Mouse (Mus musculus) small intestine, adult 2 months (tissue): ENCODE measurements around the gene Dpp6.

Experiments used
- CTCF ChIP-seq: fragments of 200-500 bp; IDR thresholded peaks from 2 replicates; pipeline ENCODE4 v1.5.1; 2012; ENCODE audit warnings: low read depth, mild to moderate bottlenecking, control low read depth, inconsistent platforms, low read length, moderate library complexity, mixed read lengths; ENCODE audit not compliant: insufficient replicate concordance, insufficient read length; ENCODE audit errors: extremely low read depth
- POLR2A ChIP-seq: fragments of 200-500 bp; IDR thresholded peaks from 2 replicates; pipeline ENCODE4 v1.6.1; 2012; ENCODE audit warnings: low read depth, mild to moderate bottlenecking, control low read depth, inconsistent platforms, low read length, moderate library complexity

DNA sequence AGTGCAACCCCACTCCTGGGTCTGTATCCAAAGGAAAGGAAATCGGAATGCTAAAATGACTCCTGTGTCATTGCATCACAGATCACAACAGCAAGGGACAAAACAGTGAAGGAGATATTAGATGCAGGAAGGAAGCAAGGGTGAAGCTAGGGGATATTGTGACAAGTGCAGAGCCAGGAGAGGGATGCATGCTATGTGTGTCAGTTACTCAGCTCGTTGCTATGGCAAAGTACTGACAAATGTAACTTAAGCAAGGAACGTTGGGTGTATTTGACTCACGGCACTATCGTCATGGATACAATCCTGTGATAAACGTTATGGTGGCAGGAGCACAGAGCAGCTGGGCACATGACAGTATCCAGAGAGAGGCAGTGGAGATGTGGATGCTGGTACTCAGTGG, 839.1 kb downstream of the Dpp6 start:
- TF ChIP-seq CTCF: no peak
- no peak for TF ChIP-seq POLR2A
